8 mouse cellular contexts compared by ENCODE assay signal in the genomic region with DNA sequence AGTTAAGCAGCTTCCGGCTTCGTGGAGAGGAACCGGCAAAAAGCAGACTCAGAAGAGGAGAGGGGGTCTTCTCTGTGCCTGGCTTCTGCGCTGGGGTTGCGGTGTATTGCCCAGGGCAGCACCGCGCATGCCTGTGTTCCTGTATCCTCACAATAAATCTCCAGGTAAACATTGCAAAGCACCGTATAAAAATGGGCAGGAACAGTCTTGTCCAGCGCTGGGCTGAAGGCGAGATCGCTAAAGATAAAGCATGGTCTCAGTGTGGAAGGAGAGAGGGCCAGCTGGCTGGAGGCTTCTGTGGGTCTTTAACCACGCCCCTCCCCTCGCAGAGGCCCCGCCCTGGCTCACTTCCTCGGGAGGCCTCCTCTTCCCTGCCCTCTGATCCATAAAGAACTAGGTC.
DNase-seq lines count a peak whose midpoint lies in the region; ATAC-seq and TF ChIP-seq lines count a peak whose summit lies in the region.

No protein-coding gene starts in this region.

- no peak for TF ChIP-seq EP300 in lung, postnatal 0 days (IDR thresholded peaks at IDR 0.05)

- no peak overlapping the region for H3K27ac ChIP-seq in heart, embryonic 13.5 days (replicated peaks)
- peak overlapping the region; percentile 52; the same call in 1 of the 2 replicates for H3K27ac ChIP-seq in kidney, embryonic 15.5 days
- no peak overlapping the region for H3K27ac ChIP-seq in lung, postnatal 0 days (ENCODE audit: low read length)
- no peak overlapping the region for H3K27ac ChIP-seq in stomach, embryonic 15.5 days

- H3K36me3 ChIP-seq in heart, embryonic 13.5 days = no peaks in the 10 kb centered on the region
- H3K36me3 ChIP-seq in kidney, embryonic 15.5 days = no peaks in the 10 kb centered on the region
- no peaks in the 10 kb centered on the region for H3K36me3 ChIP-seq in lung, postnatal 0 days (ENCODE audit: insufficient read depth, low read length)
- no peaks in the 10 kb centered on the region for H3K36me3 ChIP-seq in stomach, embryonic 15.5 days

- TF ChIP-seq POLR2A in brain, embryonic 14.5 days (IDR thresholded peaks at IDR 0.05; ENCODE audit: borderline replicate concordance, extremely low read depth, insufficient read depth, insufficient read length, poor library complexity, severe bottlenecking) = no peak

- TF ChIP-seq CTCF in brain, embryonic 14.5 days (IDR thresholded peaks at IDR 0.05; ENCODE audit: borderline replicate concordance, extremely low read depth, insufficient read depth, insufficient read length) = no peak
- TF ChIP-seq CTCF in lung, postnatal 0 days (IDR thresholded peaks at IDR 0.05) = no peak

- H3K27me3 ChIP-seq in heart, embryonic 13.5 days (replicated peaks) = peaks cover 9% of the 10 kb centered on the region; the same call in 1 of the 2 replicates
- H3K27me3 ChIP-seq in kidney, embryonic 15.5 days = 0 out of 2 replicates have a peak, but pooled peaks cover 3% of the 10 kb centered on the region
- no peaks in the 10 kb centered on the region for H3K27me3 ChIP-seq in lung, postnatal 0 days (replicated peaks; ENCODE audit: insufficient read depth, low read length)
- H3K27me3 ChIP-seq in stomach, embryonic 15.5 days (replicated peaks) = no peaks in the 10 kb centered on the region

- 3% methylated on average over 15 of the region's 15 CpGs for WGBS in heart, embryonic 13.5 days
- 2% methylated on average over 15 of the region's 15 CpGs for WGBS in kidney, embryonic 15.5 days
- WGBS in lung, postnatal 0 days = 4% methylated on average over 15 of the region's 15 CpGs
- WGBS in stomach, embryonic 15.5 days = 1% methylated on average over 15 of the region's 15 CpGs

- H3K9ac ChIP-seq in heart, embryonic 13.5 days = peak overlapping the region; percentile 78
- H3K9ac ChIP-seq in kidney, embryonic 15.5 days = no peak overlapping the region
- no peak overlapping the region for H3K9ac ChIP-seq in lung, postnatal 0 days (replicated peaks; ENCODE audit: low read depth)
- H3K9ac ChIP-seq in stomach, embryonic 15.5 days = 0 out of 2 replicates have a peak overlapping the region, but pooled peaks have one; percentile 6

- no peaks in the 10 kb centered on the region for H3K9me3 ChIP-seq in heart, embryonic 13.5 days
- no peaks in the 10 kb centered on the region for H3K9me3 ChIP-seq in kidney, embryonic 15.5 days (replicated peaks)
- no peaks in the 10 kb centered on the region for H3K9me3 ChIP-seq in lung, postnatal 0 days (ENCODE audit: low read length)
- H3K9me3 ChIP-seq in stomach, embryonic 15.5 days = no peaks in the 10 kb centered on the region

- peak overlapping the region; percentile 86 for H3K4me2 ChIP-seq in heart, embryonic 13.5 days
- peak overlapping the region; percentile 71 for H3K4me2 ChIP-seq in kidney, embryonic 15.5 days
- peak overlapping the region; percentile 53 for H3K4me2 ChIP-seq in lung, postnatal 0 days (replicated peaks; ENCODE audit: low read depth, low read length)
- H3K4me2 ChIP-seq in stomach, embryonic 15.5 days = peak overlapping the region; percentile 79

- H3K4me3 ChIP-seq in heart, embryonic 13.5 days = peak overlapping the region; percentile 51
- H3K4me3 ChIP-seq in kidney, embryonic 15.5 days (replicated peaks) = peak overlapping the region; percentile 37
- H3K4me3 ChIP-seq in lung, postnatal 0 days (ENCODE audit: low read depth, low read length) = no peak overlapping the region
- H3K4me3 ChIP-seq in stomach, embryonic 15.5 days (replicated peaks) = peak overlapping the region; percentile 32

- DNase-seq in cerebellum, postnatal 14 days = peak; percentile 45 to 56
- no peak for DNase-seq in cerebellum, adult 9-10 months
- DNase-seq in brain, embryonic 14.5 days (ENCODE audit: low read depth) = peak; percentile 66
- DNase-seq in lung, postnatal 0 days (ENCODE audit: low spot score) = peak; percentile 60
- DNase-seq in layer of hippocampus, adult 8-10 months (ENCODE audit: low spot score in 2 of 2) = no peak

- H3K4me1 ChIP-seq in heart, embryonic 13.5 days = peaks cover 20% of the 10 kb centered on the region
- H3K4me1 ChIP-seq in kidney, embryonic 15.5 days = peaks cover 17% of the 10 kb centered on the region
- H3K4me1 ChIP-seq in lung, postnatal 0 days (ENCODE audit: insufficient read depth, low read depth, low read length) = peaks cover 5% of the 10 kb centered on the region; the same call in 1 of the 2 replicates
- peaks cover 9% of the 10 kb centered on the region for H3K4me1 ChIP-seq in stomach, embryonic 15.5 days

- peak; percentile 32; the same call in 1 of the 2 replicates for ATAC-seq in heart, embryonic 13.5 days (ENCODE audit: extremely low read depth, insufficient number of reproducible peaks, low FRiP score, low TSS enrichment)
- ATAC-seq in kidney, embryonic 15.5 days (replicated peaks; ENCODE audit: low FRiP score) = peak; percentile 87
- peak; percentile 75 for ATAC-seq in lung, postnatal 0 days
- ATAC-seq in stomach, embryonic 15.5 days (ENCODE audit: insufficient read depth, low FRiP score, low read depth) = peak; percentile 68; the same call in 1 of the 2 replicates

Comparison
In these comparisons a context has a peak if more than half of its experiments do, and no peak if none do; other contexts are left out.
1. DNase-seq: peak in cerebellum, postnatal 14 days (2 of 2), brain, embryonic 14.5 days (single experiment) and lung, postnatal 0 days (single experiment); none in cerebellum, adult 9-10 months (single experiment) and layer of hippocampus, adult 8-10 months (0 of 2).
2. ATAC-seq: peak in every context shown above with its lines; median percentile 87 in kidney, embryonic 15.5 days; 75 in lung, postnatal 0 days; 68 in stomach, embryonic 15.5 days; 32 in heart, embryonic 13.5 days.
3. H3K9ac ChIP-seq: peak in heart, embryonic 13.5 days (single experiment) and stomach, embryonic 15.5 days (single experiment); none in kidney, embryonic 15.5 days (single experiment) and lung, postnatal 0 days (single experiment).
4. Peak in every context shown above with its lines, with median percentiles within 50 percentile points of each other: H3K4me2 ChIP-seq.